Mouse (Mus musculus): Measurements from ENCODE around the gene Spns3. TPM values are rescaled to one million over a fixed set of nuclear protein-coding genes. Genes with fewer than 3 reads are reported as not detected.

The Spns3 gene
- total and polyA plus RNA-seq, 2 experiments from 2014 or later = 0.22 TPM; not detected in 1

- WGBS = 86% methylated on average over 2 of the region's 2 CpGs
- H3K27me3 ChIP-seq (ENCODE audit: insufficient read depth, low read length) = no peaks in the 10 kb centered on the region; the same call in 1 of the 2 replicates
- TF ChIP-seq CTCF (IDR thresholded peaks at IDR 0.05) = no peak
- no peak for ATAC-seq (ENCODE audit: low FRiP score)
- no peak overlapping the region for H3K27ac ChIP-seq (ENCODE audit: low read depth, low read length)
- no peaks in the 10 kb centered on the region for H3K36me3 ChIP-seq (ENCODE audit: insufficient read depth, low read length)
- no peaks in the 10 kb centered on the region for H3K9me3 ChIP-seq (ENCODE audit: low read length)
- DNase-seq (ENCODE audit: low spot score) = no peak
- H3K4me2 ChIP-seq (ENCODE audit: low read depth, low read length, poor library complexity, severe bottlenecking) = peak overlapping the region; percentile 78
- H3K4me3 ChIP-seq (ENCODE audit: low read depth, low read length) = peak overlapping the region; percentile 81
- peaks cover 17% of the 10 kb centered on the region; the same call in 1 of the 2 replicates for H3K4me1 ChIP-seq (ENCODE audit: insufficient read depth, low read length)
- H3K9ac ChIP-seq (replicated peaks; ENCODE audit: low read length, poor library complexity, severe bottlenecking) = 0 out of 2 replicates have a peak overlapping the region, but pooled peaks have one; percentile 90
Measured at GRCm38 (mm10) chr11:72487739-72488138, 62.6 kb downstream of the Spns3 start.

GRCm38 (mm10) chr11:72487171-72487570 lies 63.1 kb downstream of the Spns3 start:
- H3K27ac ChIP-seq (ENCODE audit: low read depth, low read length) = no peak overlapping the region
- H3K4me3 ChIP-seq (ENCODE audit: low read depth, low read length) = no peak overlapping the region
- H3K4me1 ChIP-seq (ENCODE audit: insufficient read depth, low read length) = peaks cover 17% of the 10 kb centered on the region; the same call in 1 of the 2 replicates
- H3K9me3 ChIP-seq (ENCODE audit: low read length) = no peaks in the 10 kb centered on the region
- no peaks in the 10 kb centered on the region for H3K36me3 ChIP-seq (ENCODE audit: insufficient read depth, low read length)
- DNase-seq (ENCODE audit: low spot score) = no peak
- no peak for ATAC-seq (ENCODE audit: low FRiP score)
- no peaks in the 10 kb centered on the region; the same call in 1 of the 2 replicates for H3K27me3 ChIP-seq (ENCODE audit: insufficient read depth, low read length)
- no peak for TF ChIP-seq CTCF (IDR thresholded peaks at IDR 0.05)
- H3K4me2 ChIP-seq (ENCODE audit: low read depth, low read length, poor library complexity, severe bottlenecking) = peak overlapping the region; percentile 78
- H3K9ac ChIP-seq (replicated peaks; ENCODE audit: low read length, poor library complexity, severe bottlenecking) = no peak overlapping the region
- WGBS = 64% methylated on average over 5 of the region's 5 CpGs

- Histone ChIP-seq H3K27ac (ENCODE audit: low read depth, low read length) (no peak overlapping the region; the same call in 1 of the 2 replicates), H3K27me3 (ENCODE audit: insufficient read depth, low read length) (no peaks in the 10 kb centered on the region), H3K9ac (replicated peaks; ENCODE audit: low read length, poor library complexity, severe bottlenecking) (no peak overlapping the region), H3K9me3 (ENCODE audit: low read length) (no peaks in the 10 kb centered on the region), H3K4me3 (ENCODE audit: low read depth, low read length) (no peak overlapping the region), H3K4me2 (ENCODE audit: low read depth, low read length, poor library complexity, severe bottlenecking) (no peak overlapping the region), H3K36me3 (ENCODE audit: insufficient read depth, low read length) (no peaks in the 10 kb centered on the region), H3K4me1 (ENCODE audit: insufficient read depth, low read length) (peaks cover 17% of the 10 kb centered on the region; the same call in 1 of the 2 replicates)
- ATAC-seq (ENCODE audit: low FRiP score) = no peak
- DNase-seq (ENCODE audit: low spot score) = no peak
- WGBS = 71% methylated on average over 11 of the region's 11 CpGs
- no peak for TF ChIP-seq CTCF (IDR thresholded peaks at IDR 0.05)
Measured at GRCm38 (mm10) chr11:72485960-72486359, 64.3 kb downstream of the Spns3 start.

GRCm38 (mm10) chr11:72485157-72485556 lies 65.1 kb downstream of the Spns3 start:
- H3K27ac ChIP-seq (ENCODE audit: low read depth, low read length) = 0 out of 2 replicates have a peak overlapping the region, but pooled peaks have one; percentile 18
- no peak for TF ChIP-seq CTCF (IDR thresholded peaks at IDR 0.05)
- H3K36me3 ChIP-seq (ENCODE audit: insufficient read depth, low read length) = no peaks in the 10 kb centered on the region
- H3K27me3 ChIP-seq (ENCODE audit: insufficient read depth, low read length) = no peaks in the 10 kb centered on the region
- no peak overlapping the region for H3K4me3 ChIP-seq (ENCODE audit: low read depth, low read length)
- ATAC-seq (ENCODE audit: low FRiP score) (no peak), DNase-seq (ENCODE audit: low spot score) (peak; percentile 70)
- no peak overlapping the region for H3K9ac ChIP-seq (replicated peaks; ENCODE audit: low read length, poor library complexity, severe bottlenecking)
- H3K4me2 ChIP-seq (ENCODE audit: low read depth, low read length, poor library complexity, severe bottlenecking) = no peak overlapping the region
- no peaks in the 10 kb centered on the region for H3K9me3 ChIP-seq (ENCODE audit: low read length)
- WGBS = 33% methylated on average over 5 of the region's 5 CpGs
- H3K4me1 ChIP-seq (ENCODE audit: insufficient read depth, low read length) = peaks cover 17% of the 10 kb centered on the region; the same call in 1 of the 2 replicates

- Histone ChIP-seq H3K9ac (replicated peaks; ENCODE audit: low read length, poor library complexity, severe bottlenecking) (no peak overlapping the region), H3K36me3 (ENCODE audit: insufficient read depth, low read length) (no peaks in the 10 kb centered on the region), H3K4me2 (ENCODE audit: low read depth, low read length, poor library complexity, severe bottlenecking) (no peak overlapping the region), H3K4me3 (ENCODE audit: low read depth, low read length) (no peak overlapping the region), H3K9me3 (ENCODE audit: low read length) (no peaks in the 10 kb centered on the region), H3K27me3 (ENCODE audit: insufficient read depth, low read length) (no peaks in the 10 kb centered on the region), H3K4me1 (ENCODE audit: insufficient read depth, low read length) (peaks cover 17% of the 10 kb centered on the region; the same call in 1 of the 2 replicates), H3K27ac (ENCODE audit: low read depth, low read length) (no peak overlapping the region)
- ATAC-seq (ENCODE audit: low FRiP score) (no peak), DNase-seq (ENCODE audit: low spot score) (no peak)
- WGBS = 78% methylated on average over 6 of the region's 6 CpGs
- TF ChIP-seq CTCF (IDR thresholded peaks at IDR 0.05) = no peak
Measured at GRCm38 (mm10) chr11:72484549-72484948, 65.8 kb downstream of the Spns3 start.

GRCm38 (mm10) chr11:72481952-72482351 lies 68.4 kb downstream of the Spns3 start:
- H3K4me2 ChIP-seq (ENCODE audit: low read depth, low read length, poor library complexity, severe bottlenecking) = no peak overlapping the region
- no peaks in the 10 kb centered on the region for H3K9me3 ChIP-seq (ENCODE audit: low read length)
- DNase-seq (ENCODE audit: low spot score) (no peak), ATAC-seq (ENCODE audit: low FRiP score) (no peak)
- peaks cover 5% of the 10 kb centered on the region; the same call in 1 of the 2 replicates for H3K4me1 ChIP-seq (ENCODE audit: insufficient read depth, low read length)
- H3K9ac ChIP-seq (replicated peaks; ENCODE audit: low read length, poor library complexity, severe bottlenecking) = no peak overlapping the region
- 93% methylated on average over 4 of the region's 4 CpGs for WGBS
- H3K27me3 ChIP-seq (ENCODE audit: insufficient read depth, low read length) = no peaks in the 10 kb centered on the region
- no peak overlapping the region for H3K27ac ChIP-seq (ENCODE audit: low read depth, low read length)
- TF ChIP-seq CTCF (IDR thresholded peaks at IDR 0.05) = no peak
- no peaks in the 10 kb centered on the region for H3K36me3 ChIP-seq (ENCODE audit: insufficient read depth, low read length)
- no peak overlapping the region for H3K4me3 ChIP-seq (ENCODE audit: low read depth, low read length)

Measured in midbrain, postnatal 0 days (tissue).